Mouse (Mus musculus): ENCODE data around the gene Eid1. TPM values are rescaled to one million over a fixed set of nuclear protein-coding genes. Genes with fewer than 3 reads are reported as not detected.

Eid1 gene
- 16.5 TPM for polyA plus RNA-seq (2012; fragmentation: generic; extraction: Trizol)
- long read RNA-seq, experiment 1, transcript Eid1-201 (1 exons, 1,691 nt) = major isoform, 7 of 7 reads
- long read RNA-seq, experiment 1, partial matches to known transcripts = 0 of 7 reads
- long read RNA-seq, experiment 1, other reads (novel, unspliced or antisense) = 0 of 7 reads
- long read RNA-seq, experiment 2 = 0 reads

- TF ChIP-seq FOSL1 (IDR thresholded peaks at IDR 0.05; ENCODE audit: insufficient read depth, low read length, poor library complexity, severe bottlenecking) (no peak), MAX (IDR thresholded peaks at IDR 0.05) (peak; percentile 80), MYOG (IDR thresholded peaks at IDR 0.05; ENCODE audit: control insufficient read depth, extremely low read depth, insufficient read length) (no peak)
- Histone ChIP-seq H3ac (ENCODE audit: control insufficient read depth, insufficient read length, low read depth) (peak within 1 kb of the TSS; percentile 99), H3K79me2 (ENCODE audit: control insufficient read depth, insufficient read depth) (peaks cover 26% of the 10 kb centered on the region), H3K36me3 (ENCODE audit: control insufficient read depth, insufficient read depth) (no peaks in the 10 kb centered on the region), H3K79me3 (ENCODE audit: low read depth) (peaks cover 13% of the 10 kb centered on the region), H3K4me3 (ENCODE audit: insufficient read depth, poor library complexity, severe bottlenecking) (peak within 1 kb of the TSS; percentile 48), H3K27me3 (ENCODE audit: control insufficient read depth, insufficient read depth, insufficient read length) (no peaks in the 10 kb centered on the region)
These were observed at the start of gene Eid1 for GRCm38 (mm10) chr2:125672957-125673631. TSS of gene Eid1 (plus strand) at chr2:125673095.

DNA sequence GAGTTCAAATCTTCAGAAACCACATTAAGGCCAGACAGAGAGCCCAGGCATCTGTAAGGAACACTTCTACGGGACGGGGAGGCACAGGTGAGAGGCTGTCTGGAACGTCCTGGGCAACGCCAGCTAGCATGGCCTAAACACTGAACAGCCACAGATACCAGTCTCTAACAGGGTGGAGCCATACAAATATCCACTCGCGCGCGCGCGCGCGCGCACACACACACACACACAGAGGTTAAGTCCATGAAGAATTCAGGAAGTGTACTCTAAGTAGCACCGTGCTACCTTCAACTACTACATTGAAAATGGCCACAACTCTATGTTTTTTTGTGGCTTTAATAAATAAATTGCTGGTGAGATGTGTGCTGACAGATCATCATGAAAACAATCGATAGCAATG lies 49.7 kb upstream of the Eid1 start:
- peaks cover 21% of the 10 kb centered on the region for H3K36me3 ChIP-seq (ENCODE audit: control insufficient read depth, insufficient read depth)
- H3K27me3 ChIP-seq (ENCODE audit: control insufficient read depth, insufficient read depth, insufficient read length) = no peaks in the 10 kb centered on the region
- no peak overlapping the region for H3K4me3 ChIP-seq (ENCODE audit: insufficient read depth, poor library complexity, severe bottlenecking)
- H3K79me3 ChIP-seq (ENCODE audit: low read depth) = peaks cover 34% of the 10 kb centered on the region
- TF ChIP-seq CTCF (IDR thresholded peaks at IDR 0.05; ENCODE audit: control insufficient read depth, insufficient read depth, insufficient read length) (no peak), MYOD1 (IDR thresholded peaks at IDR 0.05; ENCODE audit: control insufficient read depth, insufficient read length, low read depth) (no peak), MAX (IDR thresholded peaks at IDR 0.05) (no peak), CEBPB (IDR thresholded peaks at IDR 0.05; ENCODE audit: low read depth) (no peak), FOSL1 (IDR thresholded peaks at IDR 0.05; ENCODE audit: insufficient read depth, low read length, poor library complexity, severe bottlenecking) (no peak), USF1 (IDR thresholded peaks at IDR 0.05; ENCODE audit: low read depth) (no peak)
- H3K79me2 ChIP-seq (ENCODE audit: control insufficient read depth, insufficient read depth) = peaks cover 45% of the 10 kb centered on the region
- no peak overlapping the region for H3ac ChIP-seq (ENCODE audit: control insufficient read depth, insufficient read length, low read depth)

DNA sequence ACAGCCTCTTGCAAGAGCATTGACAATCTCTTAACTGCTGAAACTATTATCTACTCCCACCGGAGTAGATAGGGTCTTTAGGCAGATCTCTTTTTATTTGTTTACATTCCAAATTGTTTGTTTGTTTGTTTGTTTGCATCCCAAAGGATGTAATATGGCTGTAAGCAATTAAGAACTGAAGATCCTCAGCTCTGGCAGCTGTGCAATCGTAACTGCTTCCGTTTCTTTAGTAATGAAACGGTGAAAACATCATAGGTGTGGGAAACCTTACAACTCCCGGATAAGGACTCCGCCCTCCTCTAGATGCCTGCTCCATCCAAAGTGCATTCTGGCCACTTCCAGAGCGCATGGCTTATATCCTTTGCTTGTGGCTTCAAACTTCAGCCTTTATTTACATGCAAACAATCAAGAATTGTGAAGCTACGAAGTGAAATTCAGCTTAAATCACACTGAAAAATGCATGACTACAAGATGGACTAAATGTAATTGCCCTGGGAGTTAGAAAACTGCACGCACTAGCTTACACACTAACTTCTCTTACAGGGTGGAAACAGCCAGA lies 48.7 kb upstream of the Eid1 start:
- H3K79me2 ChIP-seq (ENCODE audit: control insufficient read depth, insufficient read depth) = peaks cover 45% of the 10 kb centered on the region
- peaks cover 11% of the 10 kb centered on the region for H3K36me3 ChIP-seq (ENCODE audit: control insufficient read depth, insufficient read depth)
- H3K4me3 ChIP-seq (ENCODE audit: insufficient read depth, poor library complexity, severe bottlenecking) = peak overlapping the region; percentile 96
- peak overlapping the region; percentile 93 for H3ac ChIP-seq (ENCODE audit: control insufficient read depth, insufficient read length, low read depth)
- no peaks in the 10 kb centered on the region for H3K27me3 ChIP-seq (ENCODE audit: control insufficient read depth, insufficient read depth, insufficient read length)
- peaks cover 34% of the 10 kb centered on the region for H3K79me3 ChIP-seq (ENCODE audit: low read depth)
- TF ChIP-seq MYOG (IDR thresholded peaks at IDR 0.05; ENCODE audit: control insufficient read depth, extremely low read depth, insufficient read length) (no peak), CEBPB (IDR thresholded peaks at IDR 0.05; ENCODE audit: low read depth) (no peak), MYOD1 (IDR thresholded peaks at IDR 0.05; ENCODE audit: control insufficient read depth, insufficient read length, low read depth) (no peak), FOSL1 (IDR thresholded peaks at IDR 0.05; ENCODE audit: insufficient read depth, low read length, poor library complexity, severe bottlenecking) (no peak), MAX (IDR thresholded peaks at IDR 0.05) (no peak), CTCF (IDR thresholded peaks at IDR 0.05; ENCODE audit: control insufficient read depth, insufficient read depth, insufficient read length) (no peak), USF1 (IDR thresholded peaks at IDR 0.05; ENCODE audit: low read depth) (no peak)

GRCm38 (mm10) chr2:125624837-125625351 lies 48.0 kb upstream of the Eid1 start, which contains the start of gene Cep152:
TSS of gene Cep152 (minus strand) at chr2:125625113.
- Histone ChIP-seq H3K79me3 (ENCODE audit: low read depth) (peaks cover 34% of the 10 kb centered on the region), H3K36me3 (ENCODE audit: control insufficient read depth, insufficient read depth) (peaks cover 4% of the 10 kb centered on the region), H3K4me3 (ENCODE audit: insufficient read depth, poor library complexity, severe bottlenecking) (peak within 1 kb of the TSS; percentile 96), H3K27me3 (ENCODE audit: control insufficient read depth, insufficient read depth, insufficient read length) (no peaks in the 10 kb centered on the region), H3K79me2 (ENCODE audit: control insufficient read depth, insufficient read depth) (peaks cover 45% of the 10 kb centered on the region), H3ac (ENCODE audit: control insufficient read depth, insufficient read length, low read depth) (peak within 1 kb of the TSS; percentile 93)
- TF ChIP-seq MYOD1 (IDR thresholded peaks at IDR 0.05; ENCODE audit: control insufficient read depth, insufficient read length, low read depth) (no peak), MYOG (IDR thresholded peaks at IDR 0.05; ENCODE audit: control insufficient read depth, extremely low read depth, insufficient read length) (no peak), USF1 (IDR thresholded peaks at IDR 0.05; ENCODE audit: low read depth) (no peak), MAX (IDR thresholded peaks at IDR 0.05) (no peak), FOSL1 (IDR thresholded peaks at IDR 0.05; ENCODE audit: insufficient read depth, low read length, poor library complexity, severe bottlenecking) (no peak), CTCF (IDR thresholded peaks at IDR 0.05; ENCODE audit: control insufficient read depth, insufficient read depth, insufficient read length) (no peak), CEBPB (IDR thresholded peaks at IDR 0.05; ENCODE audit: low read depth) (no peak)

DNA sequence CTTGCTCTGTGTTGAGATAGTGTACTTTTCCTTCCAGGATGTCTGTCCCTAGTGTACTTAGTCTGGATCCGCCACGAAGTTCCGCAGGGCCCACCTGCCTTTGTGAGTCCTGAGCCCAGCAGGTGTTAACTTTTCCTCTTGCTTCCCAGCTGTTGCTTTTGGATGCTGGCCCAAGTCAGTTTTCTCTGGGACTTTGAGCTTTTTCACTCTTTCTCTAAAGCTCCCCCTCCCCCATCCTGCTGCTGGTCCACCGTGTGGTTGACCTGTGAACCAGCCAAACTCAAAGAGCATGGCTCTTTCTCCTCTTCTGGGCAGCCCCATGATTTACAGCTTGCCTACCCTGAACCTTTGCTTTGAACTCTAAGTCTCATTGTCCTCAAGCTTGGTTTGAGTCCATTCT lies 46.4 kb upstream of the Eid1 start:
- peaks cover 29% of the 10 kb centered on the region for H3K79me3 ChIP-seq (ENCODE audit: low read depth)
- H3K36me3 ChIP-seq (ENCODE audit: control insufficient read depth, insufficient read depth) = no peaks in the 10 kb centered on the region
- TF ChIP-seq MYOG (IDR thresholded peaks at IDR 0.05; ENCODE audit: control insufficient read depth, extremely low read depth, insufficient read length) (no peak), USF1 (IDR thresholded peaks at IDR 0.05; ENCODE audit: low read depth) (no peak), MYOD1 (IDR thresholded peaks at IDR 0.05; ENCODE audit: control insufficient read depth, insufficient read length, low read depth) (no peak), CTCF (IDR thresholded peaks at IDR 0.05; ENCODE audit: control insufficient read depth, insufficient read depth, insufficient read length) (no peak), CEBPB (IDR thresholded peaks at IDR 0.05; ENCODE audit: low read depth) (no peak), FOSL1 (IDR thresholded peaks at IDR 0.05; ENCODE audit: insufficient read depth, low read length, poor library complexity, severe bottlenecking) (no peak), MAX (IDR thresholded peaks at IDR 0.05) (no peak)
- H3ac ChIP-seq (ENCODE audit: control insufficient read depth, insufficient read length, low read depth) = no peak overlapping the region
- H3K4me3 ChIP-seq (ENCODE audit: insufficient read depth, poor library complexity, severe bottlenecking) = no peak overlapping the region
- H3K27me3 ChIP-seq (ENCODE audit: control insufficient read depth, insufficient read depth, insufficient read length) = no peaks in the 10 kb centered on the region
- H3K79me2 ChIP-seq (ENCODE audit: control insufficient read depth, insufficient read depth) = peaks cover 34% of the 10 kb centered on the region

All from C2C12 (cell line).